Mouse (Mus musculus): Measurements from ENCODE around the gene Tuba1a. TPM values are rescaled to one million over a fixed set of nuclear protein-coding genes. Genes with fewer than 3 reads are reported as not detected.
"Not testable (repeated sequence)": the region's sequence is repeated elsewhere in the genome, so short reads cannot be mapped to it uniquely, and the experiment has no call there.

Gene Tuba1a
- polyA plus RNA-seq, 1 experiment from 2014 or later = 1,237 TPM

- 67% methylated on average over 2 of the region's 2 CpGs for WGBS (ENCODE audit: insufficient replicate concordance)
- Histone ChIP-seq H3K4me1 (ENCODE audit: control insufficient read depth, insufficient read depth, low read length) (no peaks in the 10 kb centered on the region), H3K4me3 (ENCODE audit: low read depth, low read length) (no peak overlapping the region), H3K4me2 (no peak overlapping the region), H3K9me3 (replicated peaks; ENCODE audit: control insufficient read depth, low read length) (no peaks in the 10 kb centered on the region), H3K9ac (ENCODE audit: low read depth, low read length) (no peak overlapping the region), H3K27ac (ENCODE audit: low read depth, low read length) (no peak overlapping the region), H3K27me3 (ENCODE audit: control insufficient read depth, insufficient read depth, low read length) (no peaks in the 10 kb centered on the region), H3K36me3 (ENCODE audit: control insufficient read depth, insufficient read depth, low read length) (no peaks in the 10 kb centered on the region)
- ATAC-seq (replicated peaks; ENCODE audit: insufficient number of reproducible peaks, low FRiP score, low TSS enrichment) = no peak
Observed at GRCm38 (mm10) chr15:98941539-98941938, 12.0 kb downstream of the Tuba1a start.

GRCm38 (mm10) chr15:98940816-98941215, 12.7 kb downstream of the Tuba1a start:
- no peaks in the 10 kb centered on the region for H3K9me3 ChIP-seq (replicated peaks; ENCODE audit: control insufficient read depth, low read length)
- no peaks in the 10 kb centered on the region for H3K36me3 ChIP-seq (ENCODE audit: control insufficient read depth, insufficient read depth, low read length)
- no peaks in the 10 kb centered on the region for H3K27me3 ChIP-seq (ENCODE audit: control insufficient read depth, insufficient read depth, low read length)
- H3K4me2 ChIP-seq = no peak overlapping the region
- ATAC-seq (replicated peaks; ENCODE audit: insufficient number of reproducible peaks, low FRiP score, low TSS enrichment) = no peak
- H3K4me3 ChIP-seq (ENCODE audit: low read depth, low read length) = no peak overlapping the region
- peaks cover 1% of the 10 kb centered on the region; the same call in 1 of the 2 replicates for H3K4me1 ChIP-seq (ENCODE audit: control insufficient read depth, insufficient read depth, low read length)
- WGBS (ENCODE audit: insufficient replicate concordance) = 81% methylated on average over 10 of the region's 10 CpGs
- H3K27ac ChIP-seq (ENCODE audit: low read depth, low read length) = no peak overlapping the region
- H3K9ac ChIP-seq (ENCODE audit: low read depth, low read length) = no peak overlapping the region

GRCm38 (mm10) chr15:98934217-98934839, 19.2 kb downstream of the Tuba1a start, which contains the start of gene Tuba1b:
Gene Tuba1b, minus strand, starts transcription at chr15:98934565.
- under 1% methylated on average over 52 of the region's 58 CpGs for WGBS (ENCODE audit: insufficient replicate concordance)
- Histone ChIP-seq H3K27me3 (ENCODE audit: control insufficient read depth, insufficient read depth, low read length) (no peaks in the 10 kb centered on the region), H3K4me1 (ENCODE audit: control insufficient read depth, insufficient read depth, low read length) (peaks cover 9% of the 10 kb centered on the region; the same call in 1 of the 2 replicates)

DNA sequence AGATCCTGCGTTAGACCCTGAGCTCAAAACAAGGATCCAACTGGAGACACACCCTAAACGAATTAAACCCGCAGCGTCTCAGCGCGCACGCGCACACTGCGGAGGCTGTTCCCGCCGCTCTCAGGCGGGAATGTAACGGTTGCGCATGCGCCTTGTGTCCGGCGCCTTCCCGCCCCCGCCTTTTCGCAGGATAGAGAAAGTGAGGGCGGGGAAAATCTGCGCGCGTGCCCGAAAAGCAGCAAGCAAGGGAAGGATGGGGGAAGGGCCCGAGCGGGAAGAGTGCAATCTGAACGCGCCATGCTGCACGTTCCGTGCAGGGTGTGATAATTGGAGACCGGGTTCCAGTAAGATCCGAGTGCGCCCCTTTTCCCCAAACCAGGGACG, 19.7 kb downstream of the Tuba1a start:
- Histone ChIP-seq H3K36me3 (ENCODE audit: control insufficient read depth, insufficient read depth, low read length) (no peaks in the 10 kb centered on the region; the same call in 1 of the 2 replicates), H3K4me2 (peak overlapping the region; percentile 98), H3K4me1 (ENCODE audit: control insufficient read depth, insufficient read depth, low read length) (peaks cover 9% of the 10 kb centered on the region; the same call in 1 of the 2 replicates), H3K4me3 (ENCODE audit: low read depth, low read length) (peak overlapping the region; percentile 84), H3K27ac (ENCODE audit: low read depth, low read length) (peak overlapping the region; percentile 99), H3K9me3 (replicated peaks; ENCODE audit: control insufficient read depth, low read length) (no peaks in the 10 kb centered on the region), H3K27me3 (ENCODE audit: control insufficient read depth, insufficient read depth, low read length) (no peaks in the 10 kb centered on the region), H3K9ac (ENCODE audit: low read depth, low read length) (peak overlapping the region; percentile 99)
- under 1% methylated on average over 35 of the region's 35 CpGs for WGBS (ENCODE audit: insufficient replicate concordance)
- peak; percentile 79 for ATAC-seq (replicated peaks; ENCODE audit: insufficient number of reproducible peaks, low FRiP score, low TSS enrichment)

More at GRCm38 (mm10) chr15:98934217-98934839, 19.2 kb downstream of the Tuba1a start, which contains the start of gene Tuba1b:
- H3K9me3 ChIP-seq (replicated peaks; ENCODE audit: control insufficient read depth, low read length) = no peaks in the 10 kb centered on the region
- H3K27ac ChIP-seq (ENCODE audit: low read depth, low read length) = peak within 1 kb of the TSS; percentile 99
- H3K9ac ChIP-seq (ENCODE audit: low read depth, low read length) = peak within 1 kb of the TSS; percentile 99
- H3K36me3 ChIP-seq (ENCODE audit: control insufficient read depth, insufficient read depth, low read length) = no peaks in the 10 kb centered on the region; the same call in 1 of the 2 replicates
- peak within 1 kb of the TSS; percentile 98 for H3K4me2 ChIP-seq
- H3K4me3 ChIP-seq (ENCODE audit: low read depth, low read length) = peak within 1 kb of the TSS; percentile 84
- ATAC-seq (replicated peaks; ENCODE audit: insufficient number of reproducible peaks, low FRiP score, low TSS enrichment) = peak; percentile 97

GRCm38 (mm10) chr15:98933004-98933671, 20.4 kb downstream of the Tuba1a start:
- ATAC-seq (replicated peaks; ENCODE audit: insufficient number of reproducible peaks, low FRiP score, low TSS enrichment) = not testable (repeated sequence)
- WGBS (ENCODE audit: insufficient replicate concordance) = 12% methylated on average over 8 of the region's 9 CpGs
- H3K4me2 ChIP-seq = peak overlapping the region; percentile 98

GRCm38 (mm10) chr15:98930998-98931397, 22.5 kb downstream of the Tuba1a start:
- no peak for ATAC-seq (replicated peaks; ENCODE audit: insufficient number of reproducible peaks, low FRiP score, low TSS enrichment)
- WGBS (ENCODE audit: insufficient replicate concordance) = 86% methylated on average over 3 of the region's 3 CpGs
- Histone ChIP-seq H3K4me3 (ENCODE audit: low read depth, low read length) (no peak overlapping the region), H3K4me2 (no peak overlapping the region), H3K9ac (ENCODE audit: low read depth, low read length) (no peak overlapping the region), H3K9me3 (replicated peaks; ENCODE audit: control insufficient read depth, low read length) (no peaks in the 10 kb centered on the region), H3K4me1 (ENCODE audit: control insufficient read depth, insufficient read depth, low read length) (peaks cover 9% of the 10 kb centered on the region; the same call in 1 of the 2 replicates), H3K27ac (ENCODE audit: low read depth, low read length) (no peak overlapping the region), H3K36me3 (ENCODE audit: control insufficient read depth, insufficient read depth, low read length) (no peaks in the 10 kb centered on the region; the same call in 1 of the 2 replicates), H3K27me3 (ENCODE audit: control insufficient read depth, insufficient read depth, low read length) (no peaks in the 10 kb centered on the region)

More at GRCm38 (mm10) chr15:98933004-98933671, 20.4 kb downstream of the Tuba1a start:
- H3K27me3 ChIP-seq (ENCODE audit: control insufficient read depth, insufficient read depth, low read length); H3K4me1 ChIP-seq (ENCODE audit: control insufficient read depth, insufficient read depth, low read length); H3K9me3 ChIP-seq (replicated peaks; ENCODE audit: control insufficient read depth, low read length); H3K36me3 ChIP-seq (ENCODE audit: control insufficient read depth, insufficient read depth, low read length): not testable (repeated sequence)
- Histone ChIP-seq H3K4me3 (ENCODE audit: low read depth, low read length) (peak overlapping the region; percentile 84), H3K9ac (ENCODE audit: low read depth, low read length) (peak overlapping the region; percentile 99), H3K27ac (ENCODE audit: low read depth, low read length) (peak overlapping the region; percentile 99)

- ATAC-seq (replicated peaks; ENCODE audit: insufficient number of reproducible peaks, low FRiP score, low TSS enrichment) = no peak
- H3K27ac ChIP-seq (ENCODE audit: low read depth, low read length) = no peak overlapping the region
- no peak overlapping the region for H3K9ac ChIP-seq (ENCODE audit: low read depth, low read length)
Observed at GRCm38 (mm10) chr15:98930017-98930734, 23.3 kb downstream of the Tuba1a start.

DNA sequence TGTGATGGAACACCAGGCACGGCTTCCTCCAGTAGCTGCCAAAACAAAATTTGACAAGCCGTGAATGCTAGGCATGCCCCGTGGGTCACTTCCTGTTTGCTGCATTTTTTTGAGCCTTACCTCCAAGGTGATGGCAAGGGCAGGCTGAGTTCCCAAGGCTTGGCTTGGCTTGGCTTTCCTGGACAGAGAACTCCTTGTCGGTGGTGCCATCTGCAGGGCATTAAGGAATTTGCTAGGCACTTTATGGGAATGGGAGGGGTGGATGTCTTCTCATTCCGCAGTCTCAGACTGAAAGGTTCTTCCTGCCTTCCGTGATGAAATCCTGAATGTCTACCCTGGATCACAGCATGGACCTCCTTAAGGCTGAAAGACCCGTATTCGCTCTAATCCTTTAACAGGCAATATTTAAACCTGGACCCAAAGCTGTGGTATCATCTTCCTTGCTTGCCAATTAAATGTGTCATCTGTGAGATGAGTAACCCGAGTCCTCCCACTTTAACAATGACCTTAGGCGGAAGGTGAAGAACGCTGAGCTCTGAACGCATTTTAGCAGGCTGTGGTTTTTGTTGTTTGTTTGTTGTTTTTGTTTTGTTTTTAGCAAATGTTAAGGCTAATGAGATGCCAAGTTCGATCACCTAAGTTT, 24.8 kb downstream of the Tuba1a start:
- Histone ChIP-seq H3K27ac (ENCODE audit: low read depth, low read length) (peak overlapping the region; percentile 42; the same call in 1 of the 2 replicates), H3K9ac (ENCODE audit: low read depth, low read length) (no peak overlapping the region), H3K36me3 (ENCODE audit: control insufficient read depth, insufficient read depth, low read length) (no peaks in the 10 kb centered on the region; the same call in 1 of the 2 replicates), H3K9me3 (replicated peaks; ENCODE audit: control insufficient read depth, low read length) (no peaks in the 10 kb centered on the region), H3K4me2 (no peak overlapping the region), H3K27me3 (ENCODE audit: control insufficient read depth, insufficient read depth, low read length) (no peaks in the 10 kb centered on the region), H3K4me3 (ENCODE audit: low read depth, low read length) (no peak overlapping the region), H3K4me1 (ENCODE audit: control insufficient read depth, insufficient read depth, low read length) (no peaks in the 10 kb centered on the region)
- WGBS (ENCODE audit: insufficient replicate concordance) = 14% methylated on average over 13 of the region's 13 CpGs
- ATAC-seq (replicated peaks; ENCODE audit: insufficient number of reproducible peaks, low FRiP score, low TSS enrichment) = peak; percentile 55; the same call in 1 of the 2 replicates

More at GRCm38 (mm10) chr15:98930017-98930734, 23.3 kb downstream of the Tuba1a start:
- Histone ChIP-seq H3K4me3 (ENCODE audit: low read depth, low read length) (no peak overlapping the region), H3K9me3 (replicated peaks; ENCODE audit: control insufficient read depth, low read length) (no peaks in the 10 kb centered on the region), H3K4me1 (ENCODE audit: control insufficient read depth, insufficient read depth, low read length) (peaks cover 1% of the 10 kb centered on the region; the same call in 1 of the 2 replicates), H3K36me3 (ENCODE audit: control insufficient read depth, insufficient read depth, low read length) (no peaks in the 10 kb centered on the region; the same call in 1 of the 2 replicates), H3K27me3 (ENCODE audit: control insufficient read depth, insufficient read depth, low read length) (no peaks in the 10 kb centered on the region), H3K4me2 (no peak overlapping the region)
- 48% methylated on average over 8 of the region's 8 CpGs for WGBS (ENCODE audit: insufficient replicate concordance)
